Mouse (Mus musculus): ENCODE measurements at regions not wholly inside any gene's neighbourhood (a gene's known extent, or its start where the extent isn't known, plus 50 kb on each side); places are given as distances from the start of the nearest gene placed in this dataset.

DNA sequence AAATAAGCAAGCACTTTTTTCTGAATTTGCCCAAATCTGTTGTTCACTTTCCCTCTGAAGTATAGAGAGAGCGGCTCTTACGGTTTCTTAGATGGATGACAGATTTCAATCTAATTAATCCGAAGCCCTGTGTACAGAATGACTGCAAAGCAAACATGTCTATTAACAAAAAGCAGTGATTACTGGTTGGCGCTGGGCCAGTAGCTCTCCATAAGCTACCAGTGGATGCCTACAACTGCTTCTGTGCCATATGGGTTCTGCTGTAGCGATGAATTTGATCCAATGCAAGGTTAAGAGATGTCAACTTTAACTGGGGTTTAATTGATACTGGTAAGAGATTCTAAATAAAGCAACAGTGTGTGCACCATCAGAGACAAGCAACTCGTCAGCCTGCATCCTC lies 162.3 kb downstream of the Rwdd3 start:
- 41% methylated on average over 6 of the region's 6 CpGs for WGBS

DNA sequence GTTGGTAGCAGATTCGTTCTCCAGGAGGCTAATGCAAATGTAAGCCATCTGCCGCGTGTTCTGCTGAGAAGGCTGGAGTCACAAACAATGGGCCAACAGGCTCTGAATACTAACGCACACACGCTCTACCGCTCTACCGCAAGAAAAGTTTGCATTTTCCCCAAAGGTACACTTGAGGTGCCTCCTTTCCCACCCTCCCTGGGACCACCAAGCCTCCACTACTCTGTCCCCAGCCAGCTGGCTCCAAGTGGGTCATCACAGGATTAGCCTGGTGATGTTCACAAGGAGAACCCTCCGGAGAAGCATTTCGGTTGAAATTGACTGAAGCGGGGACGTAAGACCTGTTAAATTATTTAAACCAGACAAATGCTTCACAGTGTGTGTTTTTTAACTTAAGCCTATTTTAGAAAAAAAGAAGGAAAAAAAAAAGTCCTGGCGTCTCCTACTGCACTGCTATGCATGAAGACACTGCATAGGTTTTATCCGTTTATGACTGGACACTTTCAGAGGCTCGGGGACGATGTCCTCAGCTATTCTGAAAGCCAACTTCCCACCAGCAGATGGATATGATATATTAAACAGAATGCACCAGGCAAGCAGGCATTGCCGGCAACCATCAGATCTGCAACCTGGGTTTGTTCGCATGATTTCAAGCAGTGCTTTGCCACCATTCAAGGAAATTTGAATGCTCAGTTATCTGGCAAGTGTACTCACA lies 187.8 kb downstream of the Rwdd3 start:
- peak overlapping the region; percentile 80 for H3K27ac ChIP-seq
- 0 out of 2 replicates have a peak, but pooled peaks cover 7% of the 10 kb centered on the region for H3K27me3 ChIP-seq
- no peak overlapping the region for H3K9ac ChIP-seq
- WGBS = 32% methylated on average over 17 of the region's 17 CpGs
- peak overlapping the region; percentile 34; the same call in 1 of the 2 replicates for H3K4me2 ChIP-seq
- H3K4me1 ChIP-seq = peaks cover 15% of the 10 kb centered on the region
- no peaks in the 10 kb centered on the region for H3K36me3 ChIP-seq (replicated peaks)
- H3K4me3 ChIP-seq (replicated peaks) = no peak overlapping the region
- no peaks in the 10 kb centered on the region for H3K9me3 ChIP-seq
- ATAC-seq (ENCODE audit: low FRiP score) = peak; percentile 76

More for the DNA sequence above, 162.3 kb downstream of the Rwdd3 start:
- no peaks in the 10 kb centered on the region for H3K36me3 ChIP-seq (replicated peaks)
- H3K4me1 ChIP-seq = peaks cover 11% of the 10 kb centered on the region; the same call in 1 of the 2 replicates
- ATAC-seq (ENCODE audit: low FRiP score) = peak; percentile 94
- no peaks in the 10 kb centered on the region for H3K9me3 ChIP-seq
- H3K4me3 ChIP-seq (replicated peaks) = no peak overlapping the region
- no peak overlapping the region for H3K4me2 ChIP-seq
- H3K27me3 ChIP-seq = no peaks in the 10 kb centered on the region
- no peak overlapping the region for H3K9ac ChIP-seq
- H3K27ac ChIP-seq = peak overlapping the region; percentile 38; the same call in 1 of the 2 replicates

- Histone ChIP-seq H3K4me2 (0 out of 2 replicates have a peak overlapping the region, but pooled peaks have one; percentile 17), H3K27ac (peak overlapping the region; percentile 65)
- 7% methylated on average over 10 of the region's 10 CpGs for WGBS
Measured at GRCm38 (mm10) chr3:120982795-120983555, 188.5 kb downstream of the Rwdd3 start.

GRCm38 (mm10) chr3:120982218-120982617 lies 189.3 kb downstream of the Rwdd3 start:
- H3K4me1 ChIP-seq = peaks cover 15% of the 10 kb centered on the region
- H3K9me3 ChIP-seq = no peaks in the 10 kb centered on the region
- peak; percentile 58; the same call in 1 of the 2 replicates for ATAC-seq (ENCODE audit: low FRiP score)
- H3K4me2 ChIP-seq = peak overlapping the region; percentile 8; the same call in 1 of the 2 replicates
- 0 out of 2 replicates have a peak, but pooled peaks cover 7% of the 10 kb centered on the region for H3K27me3 ChIP-seq
- no peaks in the 10 kb centered on the region for H3K36me3 ChIP-seq (replicated peaks)
- no peak overlapping the region for H3K9ac ChIP-seq
- H3K27ac ChIP-seq = peak overlapping the region; percentile 65
- 25% methylated on average over 4 of the region's 4 CpGs for WGBS
- no peak overlapping the region for H3K4me3 ChIP-seq (replicated peaks)

More at GRCm38 (mm10) chr3:120982795-120983555, 188.5 kb downstream of the Rwdd3 start:
- Histone ChIP-seq H3K36me3 (replicated peaks) (no peaks in the 10 kb centered on the region), H3K4me1 (peaks cover 15% of the 10 kb centered on the region), H3K9me3 (no peaks in the 10 kb centered on the region), H3K9ac (no peak overlapping the region), H3K27me3 (0 out of 2 replicates have a peak, but pooled peaks cover 7% of the 10 kb centered on the region), H3K4me3 (replicated peaks) (no peak overlapping the region)
- ATAC-seq (ENCODE audit: low FRiP score) = peak; percentile 79

DNA sequence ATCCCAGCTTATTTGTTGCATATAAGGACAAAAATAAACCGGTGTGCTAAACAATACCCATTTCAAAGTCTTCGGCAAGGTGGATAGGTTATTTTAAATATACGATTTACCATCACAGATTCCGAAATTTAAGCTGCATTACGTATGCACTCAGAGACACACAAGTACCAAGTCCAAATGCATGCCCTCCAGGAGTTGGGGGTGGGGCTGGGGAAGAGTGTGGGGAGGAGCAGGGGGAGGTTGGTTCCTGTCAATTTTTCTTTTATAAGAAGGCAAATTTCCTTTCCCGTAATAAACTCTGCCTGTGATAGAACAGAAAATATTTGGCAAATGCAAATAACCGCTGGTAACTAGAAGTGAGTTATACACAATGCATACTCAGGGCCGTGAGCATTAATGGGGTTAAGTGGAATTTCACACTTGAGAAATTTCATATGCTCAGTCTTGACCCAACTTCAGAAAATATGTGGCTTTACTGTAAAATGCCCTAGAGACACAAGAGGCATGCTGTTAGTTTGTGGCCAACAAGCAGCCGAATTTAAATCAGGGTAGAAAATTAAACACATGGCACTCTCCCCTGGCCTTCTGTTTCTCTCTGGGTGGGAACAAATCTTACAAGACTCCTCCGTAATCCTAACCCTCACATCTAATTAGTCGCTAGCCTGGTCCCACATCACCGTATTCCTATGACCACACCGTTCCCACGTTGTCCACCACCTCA lies 200.6 kb downstream of the Rwdd3 start:
- H3K4me1 ChIP-seq = no peaks in the 10 kb centered on the region; the same call in 1 of the 2 replicates
- no peak overlapping the region for H3K4me3 ChIP-seq (replicated peaks)
- 0 out of 2 replicates have a peak, but pooled peaks have one; percentile 57 for ATAC-seq (ENCODE audit: low FRiP score)
- H3K36me3 ChIP-seq (replicated peaks) = no peaks in the 10 kb centered on the region
- H3K27ac ChIP-seq = peak overlapping the region; percentile 13; the same call in 1 of the 2 replicates
- H3K9ac ChIP-seq = no peak overlapping the region
- no peak overlapping the region for H3K4me2 ChIP-seq
- WGBS = 72% methylated on average over 14 of the region's 14 CpGs
- no peaks in the 10 kb centered on the region for H3K27me3 ChIP-seq
- no peaks in the 10 kb centered on the region for H3K9me3 ChIP-seq

GRCm38 (mm10) chr3:120946906-120947305 lies 224.6 kb downstream of the Rwdd3 start:
- H3K27me3 ChIP-seq = no peaks in the 10 kb centered on the region
- H3K27ac ChIP-seq = no peak overlapping the region
- ATAC-seq (ENCODE audit: low FRiP score) = no peak
- H3K36me3 ChIP-seq (replicated peaks) = no peaks in the 10 kb centered on the region
- H3K4me3 ChIP-seq (replicated peaks) = no peak overlapping the region
- H3K9ac ChIP-seq = no peak overlapping the region
- no peaks in the 10 kb centered on the region for H3K4me1 ChIP-seq
- no peaks in the 10 kb centered on the region for H3K9me3 ChIP-seq
- WGBS = 86% methylated on average over 8 of the region's 8 CpGs
- H3K4me2 ChIP-seq = no peak overlapping the region

GRCm38 (mm10) chr3:120934401-120934800 lies 237.1 kb downstream of the Rwdd3 start:
- WGBS = 88% methylated on average over 4 of the region's 4 CpGs
- Histone ChIP-seq H3K4me1 (no peaks in the 10 kb centered on the region), H3K36me3 (replicated peaks) (no peaks in the 10 kb centered on the region), H3K9ac (no peak overlapping the region), H3K27ac (no peak overlapping the region), H3K4me3 (replicated peaks) (no peak overlapping the region), H3K27me3 (no peaks in the 10 kb centered on the region), H3K9me3 (no peaks in the 10 kb centered on the region), H3K4me2 (no peak overlapping the region)
- ATAC-seq (ENCODE audit: low FRiP score) = no peak

DNA sequence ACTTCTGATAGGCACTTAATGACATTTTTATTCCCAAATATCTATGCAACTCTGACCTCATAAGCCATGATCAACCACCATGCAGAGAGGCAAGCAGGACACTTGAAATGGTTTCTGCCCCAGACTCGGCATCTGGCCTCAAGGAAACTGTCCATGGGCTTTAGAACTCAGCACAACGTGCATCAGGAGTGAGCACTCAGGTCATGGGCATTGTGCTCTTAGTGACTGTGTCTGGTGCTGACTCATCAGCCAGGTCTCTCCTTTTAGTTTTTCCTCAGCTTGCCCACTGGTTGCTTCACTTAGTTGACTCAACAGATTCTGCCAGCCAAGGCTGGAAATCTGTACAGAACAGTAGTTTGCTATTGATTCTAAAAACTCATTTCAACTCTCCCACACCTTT lies 251.1 kb downstream of the Rwdd3 start:
- H3K4me3 ChIP-seq (replicated peaks) = no peak overlapping the region
- no peaks in the 10 kb centered on the region for H3K4me1 ChIP-seq
- no peaks in the 10 kb centered on the region for H3K9me3 ChIP-seq
- H3K9ac ChIP-seq = no peak overlapping the region
- no peaks in the 10 kb centered on the region for H3K27me3 ChIP-seq
- no peak for ATAC-seq (ENCODE audit: low FRiP score)
- H3K36me3 ChIP-seq (replicated peaks) = no peaks in the 10 kb centered on the region
- WGBS = 87% methylated on average over 2 of the region's 2 CpGs
- no peak overlapping the region for H3K27ac ChIP-seq
- no peak overlapping the region for H3K4me2 ChIP-seq

DNA sequence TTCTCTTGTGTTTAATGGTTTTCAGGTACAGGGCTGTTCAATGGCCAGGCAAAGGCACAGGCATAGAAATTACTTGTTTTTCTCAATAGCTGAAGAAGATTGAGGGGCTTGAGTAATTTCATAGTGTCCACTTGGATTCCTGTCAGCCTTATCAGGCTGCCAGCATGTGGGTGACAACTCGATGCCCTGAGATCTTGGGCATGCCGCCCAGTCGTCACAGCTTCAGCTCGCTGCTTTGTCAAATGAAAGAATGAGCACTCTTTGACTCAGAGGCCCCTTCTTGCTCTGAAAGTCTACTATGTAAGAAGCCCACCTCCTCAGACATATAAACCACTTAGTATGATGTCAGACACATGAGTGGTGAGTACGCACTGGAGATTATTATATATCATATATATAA lies 272.6 kb downstream of the Rwdd3 start:
- no peak for ATAC-seq (ENCODE audit: low FRiP score)
- Histone ChIP-seq H3K4me1 (no peaks in the 10 kb centered on the region), H3K27me3 (no peaks in the 10 kb centered on the region), H3K36me3 (replicated peaks) (no peaks in the 10 kb centered on the region), H3K27ac (no peak overlapping the region), H3K4me2 (no peak overlapping the region), H3K9me3 (no peaks in the 10 kb centered on the region), H3K4me3 (replicated peaks) (no peak overlapping the region), H3K9ac (no peak overlapping the region)
- WGBS = 83% methylated on average over 5 of the region's 5 CpGs

DNA sequence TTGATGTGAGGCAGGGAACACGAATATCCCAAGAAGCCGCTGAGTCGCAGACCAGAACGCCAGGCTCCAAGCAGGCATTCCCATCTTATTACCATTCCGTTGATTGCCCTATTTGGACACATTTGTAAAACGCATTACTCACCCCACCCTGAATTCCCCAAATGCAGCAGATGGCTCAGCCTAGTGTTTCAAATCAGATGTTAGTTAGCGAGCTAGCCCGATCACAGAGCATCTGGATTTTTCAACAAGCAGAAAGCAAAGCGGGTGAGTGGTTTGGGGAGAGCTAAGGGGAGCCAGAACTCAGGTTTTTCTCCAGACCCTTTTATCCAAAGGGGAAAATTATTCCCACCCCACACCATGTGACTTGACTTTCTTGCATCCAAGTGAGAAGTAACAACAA lies 273.2 kb downstream of the Rwdd3 start:
- H3K36me3 ChIP-seq (replicated peaks) = no peaks in the 10 kb centered on the region

DNA sequence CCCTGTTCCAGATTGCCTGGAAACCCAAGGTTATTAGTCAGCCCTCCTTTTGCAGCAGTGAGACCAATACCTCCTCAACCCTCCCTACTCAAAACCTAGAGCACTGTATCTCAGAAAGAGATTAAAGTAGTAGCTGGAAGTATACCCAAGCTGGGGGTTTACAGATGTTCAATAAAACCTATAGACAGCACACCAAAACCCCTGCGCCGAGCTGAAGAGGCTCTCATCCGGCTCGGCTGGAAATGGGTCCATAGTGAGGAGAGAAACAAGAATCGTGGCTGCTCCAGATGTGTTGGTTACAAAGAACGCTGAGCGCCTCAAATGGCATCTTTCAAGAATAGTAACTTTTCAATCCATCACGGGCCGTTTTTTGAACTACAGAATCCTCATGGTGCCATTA lies 273.7 kb downstream of the Rwdd3 start:
- H3K27ac ChIP-seq = no peak overlapping the region
- no peaks in the 10 kb centered on the region for H3K9me3 ChIP-seq
- no peaks in the 10 kb centered on the region for H3K36me3 ChIP-seq (replicated peaks)
- no peak overlapping the region for H3K9ac ChIP-seq
- no peak overlapping the region for H3K4me2 ChIP-seq
- H3K4me1 ChIP-seq = no peaks in the 10 kb centered on the region
- no peaks in the 10 kb centered on the region for H3K27me3 ChIP-seq
- ATAC-seq (ENCODE audit: low FRiP score) = no peak
- 95% methylated on average over 9 of the region's 9 CpGs for WGBS
- no peak overlapping the region for H3K4me3 ChIP-seq (replicated peaks)

More for the DNA sequence above, 273.2 kb downstream of the Rwdd3 start:
- WGBS = 82% methylated on average over 9 of the region's 9 CpGs
- no peak for ATAC-seq (ENCODE audit: low FRiP score)
- Histone ChIP-seq H3K9ac (no peak overlapping the region), H3K9me3 (no peaks in the 10 kb centered on the region), H3K27me3 (no peaks in the 10 kb centered on the region), H3K4me2 (no peak overlapping the region), H3K4me3 (replicated peaks) (no peak overlapping the region), H3K27ac (no peak overlapping the region), H3K4me1 (no peaks in the 10 kb centered on the region)

GRCm38 (mm10) chr3:120897221-120897620 lies 274.3 kb downstream of the Rwdd3 start:
- no peak overlapping the region for H3K27ac ChIP-seq
- no peak overlapping the region for H3K4me2 ChIP-seq
- ATAC-seq (ENCODE audit: low FRiP score) = no peak
- no peak overlapping the region for H3K4me3 ChIP-seq (replicated peaks)
- no peaks in the 10 kb centered on the region for H3K27me3 ChIP-seq
- H3K36me3 ChIP-seq (replicated peaks) = no peaks in the 10 kb centered on the region
- no peaks in the 10 kb centered on the region for H3K9me3 ChIP-seq
- 92% methylated on average over 12 of the region's 12 CpGs for WGBS
- H3K9ac ChIP-seq = no peak overlapping the region
- H3K4me1 ChIP-seq = no peaks in the 10 kb centered on the region

All from forebrain, embryonic 12.5 days (tissue).